Mouse (Mus musculus): ENCODE measurements around the gene Cad. TPM values are rescaled to one million over a fixed set of nuclear protein-coding genes. Genes with fewer than 3 reads are reported as not detected.
A peak's percentile ranks its signal among the peaks of the same experiment; 100 is the strongest.

Gene Cad
- polyA plus RNA-seq, 1 experiment: 12.4 TPM

DNA sequence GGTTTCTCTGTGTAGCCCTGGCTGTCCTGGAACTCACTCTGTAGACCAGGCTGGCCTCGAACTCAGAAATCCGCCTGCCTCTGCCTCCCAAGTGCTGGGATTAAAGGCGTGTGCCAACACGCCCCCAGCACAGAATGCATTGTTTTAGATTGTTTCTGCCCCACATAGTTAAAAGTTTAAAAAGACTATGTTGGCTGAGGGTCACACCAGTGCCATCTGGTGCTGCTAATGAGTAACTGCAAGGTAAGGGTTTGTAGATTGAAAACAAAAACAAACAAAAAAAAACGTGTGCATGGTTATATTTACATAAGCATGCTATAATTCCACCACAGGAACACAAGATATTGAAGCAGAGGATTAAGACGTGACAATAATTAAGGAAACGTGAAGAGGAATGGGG lies 56.2 kb downstream of the Cad start:
- H3K36me3 ChIP-seq (ENCODE audit: control insufficient read depth, insufficient read depth, low read length): no peaks in the 10 kb centered on the region
- no peak for TF ChIP-seq CTCF (conservative IDR thresholded peaks at IDR 0.05; ENCODE audit: insufficient read depth, insufficient read length, low read depth, low read length)
- no peak for TF ChIP-seq POLR2A (IDR thresholded peaks at IDR 0.05; ENCODE audit: low read depth, low read length)
- no peak overlapping the region for H3K4me3 ChIP-seq (ENCODE audit: insufficient read depth, low read depth, low read length)
- WGBS: 23% methylated on average over 7 of the region's 7 CpGs
- no peaks in the 10 kb centered on the region for H3K4me1 ChIP-seq (ENCODE audit: control insufficient read depth, insufficient read depth, low read length)
- peak; percentile 10 for DNase-seq
- H3K27ac ChIP-seq (ENCODE audit: insufficient read depth, low read depth, low read length): no peak overlapping the region
- H3K27me3 ChIP-seq (replicated peaks; ENCODE audit: control insufficient read depth, insufficient read depth, low read length): no peaks in the 10 kb centered on the region

DNA sequence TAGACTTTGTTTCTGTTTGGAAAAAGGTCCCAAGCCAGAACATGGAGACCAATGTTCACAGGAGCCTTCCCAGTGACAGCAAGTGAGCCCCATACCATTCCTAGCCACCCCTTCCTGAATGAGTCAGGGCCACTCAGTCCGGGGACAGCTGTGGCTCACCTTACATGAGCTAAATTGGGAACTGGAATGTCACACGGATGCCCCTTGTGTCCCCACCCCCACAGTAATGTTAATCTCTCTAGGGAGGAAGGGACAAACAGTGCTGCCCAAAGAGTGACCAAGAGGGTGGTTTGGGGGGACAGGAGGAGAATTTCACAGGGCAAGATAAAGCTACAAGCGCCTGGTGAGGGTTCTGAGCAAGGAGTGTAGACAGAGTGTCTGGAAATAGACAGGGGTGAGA lies 61.8 kb downstream of the Cad start, which contains the start of gene Trim54:
Trim54 (plus strand) TSS at position 359 of the 400 bp plus-strand sequence.
- no peak for TF ChIP-seq CTCF (conservative IDR thresholded peaks at IDR 0.05; ENCODE audit: insufficient read depth, insufficient read length, low read depth, low read length)
- TF ChIP-seq POLR2A (IDR thresholded peaks at IDR 0.05; ENCODE audit: low read depth, low read length): no peak
- H3K27ac ChIP-seq (ENCODE audit: insufficient read depth, low read depth, low read length): no peak within 1 kb of the TSS
- no peaks in the 10 kb centered on the region for H3K36me3 ChIP-seq (ENCODE audit: control insufficient read depth, insufficient read depth, low read length)
- no peak for DNase-seq
- no peak within 1 kb of the TSS for H3K4me3 ChIP-seq (ENCODE audit: insufficient read depth, low read depth, low read length)
- H3K4me1 ChIP-seq (ENCODE audit: control insufficient read depth, insufficient read depth, low read length): no peaks in the 10 kb centered on the region
- no peaks in the 10 kb centered on the region for H3K27me3 ChIP-seq (replicated peaks; ENCODE audit: control insufficient read depth, insufficient read depth, low read length)
- 24% methylated on average over 3 of the region's 3 CpGs for WGBS

DNA sequence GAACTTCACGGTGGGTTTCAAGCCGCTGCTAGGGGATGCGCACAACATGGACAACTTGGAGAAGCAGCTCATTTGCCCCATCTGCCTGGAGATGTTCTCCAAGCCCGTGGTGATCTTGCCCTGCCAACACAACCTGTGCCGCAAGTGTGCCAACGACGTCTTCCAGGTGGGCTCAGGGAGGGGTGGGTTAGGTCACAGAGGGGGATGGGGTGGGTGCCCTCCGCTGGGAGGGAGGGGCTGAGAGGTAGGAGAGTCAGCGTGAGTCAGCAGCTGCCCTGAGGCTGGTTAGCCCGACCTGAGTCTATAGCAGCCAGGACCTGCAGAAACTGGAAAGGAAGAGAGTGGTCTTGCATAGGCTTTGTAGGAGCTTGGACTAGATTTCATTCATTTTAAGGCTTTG lies 62.3 kb downstream of the Cad start:
- Histone ChIP-seq H3K27me3 (replicated peaks; ENCODE audit: control insufficient read depth, insufficient read depth, low read length) (no peaks in the 10 kb centered on the region), H3K36me3 (ENCODE audit: control insufficient read depth, insufficient read depth, low read length) (no peaks in the 10 kb centered on the region), H3K4me3 (ENCODE audit: insufficient read depth, low read depth, low read length) (no peak overlapping the region), H3K27ac (ENCODE audit: insufficient read depth, low read depth, low read length) (no peak overlapping the region), H3K4me1 (ENCODE audit: control insufficient read depth, insufficient read depth, low read length) (no peaks in the 10 kb centered on the region)
- no peak for DNase-seq
- TF ChIP-seq CTCF (conservative IDR thresholded peaks at IDR 0.05; ENCODE audit: insufficient read depth, insufficient read length, low read depth, low read length) (no peak), POLR2A (IDR thresholded peaks at IDR 0.05; ENCODE audit: low read depth, low read length) (no peak)
- 26% methylated on average over 10 of the region's 10 CpGs for WGBS

DNA sequence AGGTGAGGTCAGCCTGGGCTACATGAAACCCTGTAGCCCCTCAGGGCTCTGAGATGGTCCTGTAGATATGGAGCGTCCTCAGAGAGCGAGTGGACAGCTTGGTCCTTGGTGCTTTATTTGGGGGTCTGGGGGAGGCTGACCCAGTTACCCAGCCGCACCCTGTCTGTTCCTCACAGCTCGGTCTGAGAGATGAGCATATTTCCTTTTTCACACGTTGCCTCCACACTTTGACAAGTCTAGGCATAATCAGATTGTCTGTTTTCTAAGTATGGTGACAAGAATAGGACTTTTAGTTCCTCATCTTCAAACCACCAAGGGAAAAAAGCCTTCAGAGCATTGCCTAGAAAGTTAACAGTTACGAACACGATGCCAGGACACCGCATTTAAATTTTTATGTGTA lies 66.5 kb downstream of the Cad start:
- 76% methylated on average over 8 of the region's 8 CpGs for WGBS
- Histone ChIP-seq H3K36me3 (ENCODE audit: control insufficient read depth, insufficient read depth, low read length) (no peaks in the 10 kb centered on the region), H3K4me1 (ENCODE audit: control insufficient read depth, insufficient read depth, low read length) (no peaks in the 10 kb centered on the region), H3K27ac (ENCODE audit: insufficient read depth, low read depth, low read length) (no peak overlapping the region), H3K4me3 (ENCODE audit: insufficient read depth, low read depth, low read length) (no peak overlapping the region), H3K27me3 (replicated peaks; ENCODE audit: control insufficient read depth, insufficient read depth, low read length) (no peaks in the 10 kb centered on the region)
- no peak for DNase-seq
- TF ChIP-seq POLR2A (IDR thresholded peaks at IDR 0.05; ENCODE audit: low read depth, low read length) (no peak), CTCF (conservative IDR thresholded peaks at IDR 0.05; ENCODE audit: insufficient read depth, insufficient read length, low read depth, low read length) (no peak)

DNA sequence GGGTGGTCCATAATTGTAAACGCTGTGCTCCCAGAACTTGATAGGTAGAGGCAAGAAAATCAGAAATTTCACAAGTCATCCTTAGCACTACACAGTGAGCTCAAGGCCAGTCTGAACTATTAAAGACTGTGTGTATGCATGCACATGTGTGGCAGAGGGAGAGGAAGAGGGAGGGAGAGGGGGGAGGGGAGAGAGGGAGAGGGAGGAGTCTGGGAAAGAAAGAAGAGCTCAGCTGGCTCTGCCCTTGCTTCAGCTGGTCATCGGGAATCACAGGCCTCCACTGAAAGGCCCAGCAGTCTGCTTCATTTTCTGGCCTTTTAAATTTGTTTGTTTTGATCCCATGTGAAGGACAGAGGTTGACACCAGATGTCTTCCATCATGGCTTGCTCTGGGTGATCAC lies 68.9 kb downstream of the Cad start:
- Histone ChIP-seq H3K4me3 (ENCODE audit: insufficient read depth, low read depth, low read length) (no peak overlapping the region), H3K36me3 (ENCODE audit: control insufficient read depth, insufficient read depth, low read length) (no peaks in the 10 kb centered on the region), H3K27me3 (replicated peaks; ENCODE audit: control insufficient read depth, insufficient read depth, low read length) (no peaks in the 10 kb centered on the region), H3K27ac (ENCODE audit: insufficient read depth, low read depth, low read length) (no peak overlapping the region), H3K4me1 (ENCODE audit: control insufficient read depth, insufficient read depth, low read length) (no peaks in the 10 kb centered on the region)
- 40% methylated on average over 2 of the region's 2 CpGs for WGBS
- TF ChIP-seq POLR2A (IDR thresholded peaks at IDR 0.05; ENCODE audit: low read depth, low read length) (no peak), CTCF (conservative IDR thresholded peaks at IDR 0.05; ENCODE audit: insufficient read depth, insufficient read length, low read depth, low read length) (no peak)
- no peak for DNase-seq

DNA sequence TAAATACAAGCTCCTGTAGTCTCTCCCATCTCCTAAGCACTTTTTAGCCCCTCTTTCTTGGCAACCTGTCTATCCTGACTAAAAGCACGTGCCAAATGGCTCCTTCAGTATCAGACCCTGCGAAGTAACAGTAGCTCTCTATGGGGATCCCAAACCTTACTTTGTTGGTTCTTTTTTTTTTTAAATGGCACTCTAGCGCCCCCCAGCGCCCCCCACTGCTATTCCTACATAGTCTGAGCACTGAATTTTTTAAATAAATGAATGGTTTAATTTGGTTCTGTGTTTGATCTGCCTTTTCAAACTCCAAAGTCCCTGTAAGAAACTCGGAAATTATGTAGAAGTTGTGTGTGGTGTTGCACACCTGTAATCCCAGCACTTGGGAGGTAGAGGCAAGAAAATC lies 71.5 kb downstream of the Cad start:
- Histone ChIP-seq H3K27me3 (replicated peaks; ENCODE audit: control insufficient read depth, insufficient read depth, low read length) (no peaks in the 10 kb centered on the region), H3K4me3 (ENCODE audit: insufficient read depth, low read depth, low read length) (no peak overlapping the region), H3K4me1 (ENCODE audit: control insufficient read depth, insufficient read depth, low read length) (no peaks in the 10 kb centered on the region), H3K27ac (ENCODE audit: insufficient read depth, low read depth, low read length) (no peak overlapping the region), H3K36me3 (ENCODE audit: control insufficient read depth, insufficient read depth, low read length) (no peaks in the 10 kb centered on the region)
- no peak for DNase-seq
- TF ChIP-seq CTCF (conservative IDR thresholded peaks at IDR 0.05; ENCODE audit: insufficient read depth, insufficient read length, low read depth, low read length): no peak
- TF ChIP-seq POLR2A (IDR thresholded peaks at IDR 0.05; ENCODE audit: low read depth, low read length): no peak
- WGBS: 41% methylated on average over 5 of the region's 5 CpGs

Other genes with a start within 250 kb of the Cad start
- gene Mapre3, start 240.1 kb upstream of the Cad start, polyA plus RNA-seq (2012; rRNA removed): 44.3 and 45.3 TPM in 2 replicates
- 81.3 and 92.5 TPM in 2 replicates for gene Tmem214, start 186.8 kb upstream of the Cad start, polyA plus RNA-seq (2012; rRNA removed)
- 22.6 and 24.1 TPM in 2 replicates for gene Agbl5, start 166.1 kb upstream of the Cad start, polyA plus RNA-seq (2012; rRNA removed)
- gene Ost4, start 147.0 kb upstream of the Cad start, polyA plus RNA-seq (2012; rRNA removed): 377 and 422 TPM in 2 replicates
- 55.6 and 63.8 TPM in 2 replicates for gene Emilin1, start 141.4 kb upstream of the Cad start, polyA plus RNA-seq (2012; rRNA removed)
- gene Khk, start 133.3 kb upstream of the Cad start, polyA plus RNA-seq (2012; rRNA removed): 1,147 and 1,266 TPM in 2 replicates
- gene Cgref1, start 109.2 kb upstream of the Cad start, polyA plus RNA-seq (2012; rRNA removed): 387 and 411 TPM in 2 replicates
- 346 and 372 TPM in 2 replicates for gene Preb, start 94.4 kb upstream of the Cad start, polyA plus RNA-seq (2012; rRNA removed)
- 0.16 and 0.22 TPM in 2 replicates for gene Tcf23, start 86.1 kb upstream of the Cad start, polyA plus RNA-seq (2012; rRNA removed)
- gene Atraid, start 6.5 kb upstream of the Cad start, polyA plus RNA-seq (2012; rRNA removed): 295 and 320 TPM in 2 replicates
- 81.5 and 121 TPM in 2 replicates for gene Slc5a6, start 5.9 kb upstream of the Cad start, polyA plus RNA-seq (2012; rRNA removed)
- gene Dnajc5g, start 51.5 kb downstream of the Cad start, polyA plus RNA-seq (2012; rRNA removed): not detected in 2 replicates
- 0.14 and 0.24 TPM in 2 replicates for gene Slc30a3, start 53.5 kb downstream of the Cad start, polyA plus RNA-seq (2012; rRNA removed)
- 0.05 and 3.9 TPM in 2 replicates for gene Trim54, start 61.9 kb downstream of the Cad start, polyA plus RNA-seq (2012; rRNA removed)
- gene Ucn, start 84.0 kb downstream of the Cad start, polyA plus RNA-seq (2012; rRNA removed): not detected in 2 replicates
- 212 and 233 TPM in 2 replicates for gene Mpv17, start 99.5 kb downstream of the Cad start, polyA plus RNA-seq (2012; rRNA removed)
- gene Gm29609, start 125.1 kb downstream of the Cad start, polyA plus RNA-seq (2012; rRNA removed): 1.6 and 2.1 TPM in 2 replicates
- gene Gtf3c2, start 125.4 kb downstream of the Cad start, polyA plus RNA-seq (2012; rRNA removed): 47.8 and 49.2 TPM in 2 replicates
- gene Snx17, start 138.4 kb downstream of the Cad start, polyA plus RNA-seq (2012; rRNA removed): 94.1 and 95.5 TPM in 2 replicates
- 54.1 and 61.0 TPM in 2 replicates for gene Eif2b4, start 138.7 kb downstream of the Cad start, polyA plus RNA-seq (2012; rRNA removed)
- 22.9 and 29.8 TPM in 2 replicates for gene Zfp513, start 147.5 kb downstream of the Cad start, polyA plus RNA-seq (2012; rRNA removed)
- 41.1 and 43.2 TPM in 2 replicates for gene Ppm1g, start 165.9 kb downstream of the Cad start, polyA plus RNA-seq (2012; rRNA removed)
- 126 and 130 TPM in 2 replicates for gene Nrbp1, start 186.1 kb downstream of the Cad start, polyA plus RNA-seq (2012; rRNA removed)
- gene Gm9970, start 186.5 kb downstream of the Cad start, polyA plus RNA-seq (2012; rRNA removed): 0.45 and 0.96 TPM in 2 replicates
- 19.7 and 23.6 TPM in 2 replicates for gene Krtcap3, start 196.9 kb downstream of the Cad start, polyA plus RNA-seq (2012; rRNA removed)
- 33.2 and 34.2 TPM in 2 replicates for gene Ift172, start 236.3 kb downstream of the Cad start, polyA plus RNA-seq (2012; rRNA removed)
- gene Fndc4, start 241.3 kb downstream of the Cad start, polyA plus RNA-seq (2012; rRNA removed): 8.8 and 14.0 TPM in 2 replicates
- gene Gckr, start 242.7 kb downstream of the Cad start, polyA plus RNA-seq (2012; rRNA removed): 0.09 and 0.38 TPM in 2 replicates